In the genomic region with DNA sequence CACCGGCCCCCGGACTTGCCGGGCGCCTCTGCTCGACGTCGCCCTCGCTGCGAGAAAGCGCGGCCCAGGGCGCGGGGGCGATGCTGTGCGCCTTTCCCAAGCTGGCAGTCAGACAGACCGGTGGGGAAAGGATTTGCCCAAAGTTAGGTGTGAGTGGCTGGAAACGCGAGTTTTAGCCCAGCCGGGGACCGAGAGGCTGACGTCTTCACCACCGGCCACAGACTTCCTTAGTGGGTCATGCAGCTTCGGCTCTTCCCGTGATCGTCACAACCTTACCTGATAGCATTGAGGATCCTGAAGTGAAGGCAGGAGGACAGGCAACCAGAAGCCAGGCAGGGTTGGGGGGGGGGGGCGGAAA, we compare ENCODE assay signal across 8 mouse cellular contexts. TPM values are rescaled to one million over a fixed set of nuclear protein-coding genes. Genes with fewer than 3 reads are reported as not detected.
A peak's percentile ranks its signal among the peaks of the same experiment; 100 is the strongest.
DNase-seq lines count a peak whose midpoint lies in the region; ATAC-seq and TF ChIP-seq lines count a peak whose summit lies in the region.

No protein-coding gene starts in this region.

- DNase-seq in gastrocnemius, postnatal 14 days: peak; percentile 14
- DNase-seq in gastrocnemius, adult 18-20 months (ENCODE audit: low spot score): no peak
- DNase-seq in 3T3-L1 (ENCODE audit: low read depth, low spot score): peak; percentile 39
- no peak for DNase-seq in hindbrain, embryonic 11.5 days (ENCODE audit: low spot score)
- peak; percentile 35 for DNase-seq in lung, postnatal 0 days (ENCODE audit: low spot score)
- DNase-seq in right cerebral cortex, postnatal 14 days: peak; percentile 39
- no peak for DNase-seq in adrenal gland, adult 18-20 months (ENCODE audit: low spot score in 2 of 2)

- H3K27ac ChIP-seq in brown adipose tissue, adult 24 weeks (replicated peaks; ENCODE audit: low read depth, low read length): peak overlapping the region; percentile 62
- peak overlapping the region; percentile 73; the same call in 1 of the 2 replicates for H3K27ac ChIP-seq in hindbrain, embryonic 11.5 days (ENCODE audit: low read depth, low read length)
- H3K27ac ChIP-seq in lung, postnatal 0 days (ENCODE audit: low read length): peak overlapping the region; percentile 84

- no peak for TF ChIP-seq CTCF in lung, postnatal 0 days (IDR thresholded peaks at IDR 0.05)

- H3K27me3 ChIP-seq in hindbrain, embryonic 11.5 days (ENCODE audit: control insufficient read depth, insufficient read depth, low read length): no peaks in the 10 kb centered on the region
- H3K27me3 ChIP-seq in lung, postnatal 0 days (replicated peaks; ENCODE audit: insufficient read depth, low read length): no peaks in the 10 kb centered on the region

- no peaks in the 10 kb centered on the region for H3K9me3 ChIP-seq in hindbrain, embryonic 11.5 days (ENCODE audit: control insufficient read depth, low read length)
- H3K9me3 ChIP-seq in lung, postnatal 0 days (ENCODE audit: low read length): no peaks in the 10 kb centered on the region

- H3K9ac ChIP-seq in hindbrain, embryonic 11.5 days (ENCODE audit: low read depth, low read length): peak overlapping the region; percentile 91
- peak overlapping the region; percentile 96 for H3K9ac ChIP-seq in lung, postnatal 0 days (replicated peaks; ENCODE audit: low read depth)

- H3K4me1 ChIP-seq in brown adipose tissue, adult 24 weeks (ENCODE audit: control insufficient read depth, insufficient read depth, insufficient read length, low read length): peaks cover 11% of the 10 kb centered on the region; the same call in 1 of the 2 replicates
- peaks cover 3% of the 10 kb centered on the region; the same call in 1 of the 2 replicates for H3K4me1 ChIP-seq in hindbrain, embryonic 11.5 days (replicated peaks; ENCODE audit: control insufficient read depth, insufficient read depth, low read length)
- peaks cover 12% of the 10 kb centered on the region; the same call in 1 of the 2 replicates for H3K4me1 ChIP-seq in lung, postnatal 0 days (ENCODE audit: insufficient read depth, low read depth, low read length)

- H3K4me2 ChIP-seq in hindbrain, embryonic 11.5 days (replicated peaks; ENCODE audit: low read depth, low read length): peak overlapping the region; percentile 88
- peak overlapping the region; percentile 89 for H3K4me2 ChIP-seq in lung, postnatal 0 days (replicated peaks; ENCODE audit: low read depth, low read length)

- no peak for TF ChIP-seq EP300 in lung, postnatal 0 days (IDR thresholded peaks at IDR 0.05)

- peak overlapping the region; percentile 90 for H3K4me3 ChIP-seq in brown adipose tissue, adult 24 weeks (ENCODE audit: insufficient read depth, low read depth, low read length)
- H3K4me3 ChIP-seq in hindbrain, embryonic 11.5 days (ENCODE audit: low read depth, low read length): peak overlapping the region; percentile 97
- peak overlapping the region; percentile 76 for H3K4me3 ChIP-seq in lung, postnatal 0 days (ENCODE audit: low read depth, low read length)

- under 1% methylated on average over 26 of the region's 26 CpGs for WGBS in hindbrain, embryonic 11.5 days
- WGBS in lung, postnatal 0 days: 1% methylated on average over 23 of the region's 26 CpGs

- intact Hi-C loops in gastrocnemius, postnatal 14 days (cut with DNase I; ENCODE audit: low total_unique reads): no loop called here

- H3K36me3 ChIP-seq in hindbrain, embryonic 11.5 days (ENCODE audit: control insufficient read depth, insufficient read depth, low read length): peaks cover 3% of the 10 kb centered on the region; the same call in 1 of the 2 replicates
- no peaks in the 10 kb centered on the region for H3K36me3 ChIP-seq in lung, postnatal 0 days (ENCODE audit: insufficient read depth, low read length)

- no peak; the same call in 1 of the 2 replicates for ATAC-seq in hindbrain, embryonic 11.5 days (ENCODE audit: low FRiP score)
- ATAC-seq in lung, postnatal 0 days: peak; percentile 21

RNA-seq across cellular contexts. Expression of gene Brap, which starts 0.5 kb away (rescaled TPM):
- total RNA-seq in gastrocnemius, postnatal 14 days (2021): 10 to 100 TPM; 22.9 to 25.1 TPM
- 10 to 100 TPM; 29.7 to 31.8 TPM for total RNA-seq in gastrocnemius, adult 18-20 months (2021)
- 32.3 and 50.9 TPM in 2 replicates for polyA plus RNA-seq in brown adipose tissue, adult 24 weeks (2012; ENCODE audit: insufficient read depth, insufficient read length, missing spikeins)
- polyA plus RNA-seq in hindbrain, embryonic 11.5 days (2014; fragmentation: Nextera tagmentation; extraction: Ambion mirVana): 36.8 and 38.8 TPM in 2 replicates
- 32.2 and 37.6 TPM in 2 replicates for polyA plus RNA-seq in lung, postnatal 0 days (2015; fragmentation: Nextera tagmentation; extraction: Ambion mirVana)
- 10 to 100 TPM; 53.5 to 58.7 TPM for total RNA-seq in adrenal gland, adult 18-20 months (2021)

RNA-seq across cellular contexts. Expression of gene Acad10, which starts 0.6 kb away (rescaled TPM):
- total RNA-seq in gastrocnemius, postnatal 14 days (2021): 1 to 10 TPM; 4.5 to 9.4 TPM
- total RNA-seq in gastrocnemius, adult 18-20 months (2021): 10 to 100 TPM; 10.2 to 11.8 TPM
- polyA plus RNA-seq in brown adipose tissue, adult 24 weeks (2012; ENCODE audit: insufficient read depth, insufficient read length, missing spikeins): 23.2 and 30.2 TPM in 2 replicates
- 2.1 and 2.5 TPM in 2 replicates for polyA plus RNA-seq in hindbrain, embryonic 11.5 days (2014; fragmentation: Nextera tagmentation; extraction: Ambion mirVana)
- polyA plus RNA-seq in lung, postnatal 0 days (2015; fragmentation: Nextera tagmentation; extraction: Ambion mirVana): 3.7 and 4.5 TPM in 2 replicates
- 10 to 100 TPM; 25.2 to 29.4 TPM for total RNA-seq in adrenal gland, adult 18-20 months (2021)

RNA-seq across cellular contexts. Expression of gene Acad12, which starts 42.1 kb away (rescaled TPM):
- total RNA-seq in gastrocnemius, postnatal 14 days (2021): 10 to 100 TPM; 13.3 to 14.8 TPM
- total RNA-seq in gastrocnemius, adult 18-20 months (2021): 10 to 100 TPM; 26.0 to 27.8 TPM
- 18.4 and 32.3 TPM in 2 replicates for polyA plus RNA-seq in brown adipose tissue, adult 24 weeks (2012; ENCODE audit: insufficient read depth, insufficient read length, missing spikeins)
- 1.8 and 2.8 TPM in 2 replicates for polyA plus RNA-seq in hindbrain, embryonic 11.5 days (2014; fragmentation: Nextera tagmentation; extraction: Ambion mirVana)
- 5.8 and 6.4 TPM in 2 replicates for polyA plus RNA-seq in lung, postnatal 0 days (2015; fragmentation: Nextera tagmentation; extraction: Ambion mirVana)
- 10 to 100 TPM; 25.2 to 30.3 TPM for total RNA-seq in adrenal gland, adult 18-20 months (2021)

RNA-seq across cellular contexts. Expression of gene Atxn2, which starts 50.3 kb away (rescaled TPM):
- 100 to 1,000 TPM; 112 to 122 TPM for total RNA-seq in gastrocnemius, postnatal 14 days (2021)
- total RNA-seq in gastrocnemius, adult 18-20 months (2021): 100 to 1,000 TPM in 1 of 2 experiments, 10 to 100 TPM in 1; 80.1 to 109 TPM
- 126 and 135 TPM in 2 replicates for polyA plus RNA-seq in brown adipose tissue, adult 24 weeks (2012; ENCODE audit: insufficient read depth, insufficient read length, missing spikeins)
- polyA plus RNA-seq in hindbrain, embryonic 11.5 days (2014; fragmentation: Nextera tagmentation; extraction: Ambion mirVana): 63.5 and 75.2 TPM in 2 replicates
- 40.6 and 45.3 TPM in 2 replicates for polyA plus RNA-seq in lung, postnatal 0 days (2015; fragmentation: Nextera tagmentation; extraction: Ambion mirVana)
- total RNA-seq in adrenal gland, adult 18-20 months (2021): 100 to 1,000 TPM; 165 to 216 TPM

Comparison
In these comparisons a context has a peak if more than half of its experiments do, and no peak if none do; other contexts are left out.
1. DNase-seq: peak in gastrocnemius, postnatal 14 days (single experiment), 3T3-L1 (single experiment), lung, postnatal 0 days (single experiment) and right cerebral cortex, postnatal 14 days (single experiment); none in gastrocnemius, adult 18-20 months (single experiment), hindbrain, embryonic 11.5 days (single experiment) and adrenal gland, adult 18-20 months (0 of 2).
2. Peak in every context shown above with its lines, with median percentiles within 50 percentile points of each other: H3K27ac ChIP-seq and H3K4me3 ChIP-seq.